Mouse (Mus musculus): ENCODE measurements around the gene Mmrn1.

Gene Mmrn1

DNA sequence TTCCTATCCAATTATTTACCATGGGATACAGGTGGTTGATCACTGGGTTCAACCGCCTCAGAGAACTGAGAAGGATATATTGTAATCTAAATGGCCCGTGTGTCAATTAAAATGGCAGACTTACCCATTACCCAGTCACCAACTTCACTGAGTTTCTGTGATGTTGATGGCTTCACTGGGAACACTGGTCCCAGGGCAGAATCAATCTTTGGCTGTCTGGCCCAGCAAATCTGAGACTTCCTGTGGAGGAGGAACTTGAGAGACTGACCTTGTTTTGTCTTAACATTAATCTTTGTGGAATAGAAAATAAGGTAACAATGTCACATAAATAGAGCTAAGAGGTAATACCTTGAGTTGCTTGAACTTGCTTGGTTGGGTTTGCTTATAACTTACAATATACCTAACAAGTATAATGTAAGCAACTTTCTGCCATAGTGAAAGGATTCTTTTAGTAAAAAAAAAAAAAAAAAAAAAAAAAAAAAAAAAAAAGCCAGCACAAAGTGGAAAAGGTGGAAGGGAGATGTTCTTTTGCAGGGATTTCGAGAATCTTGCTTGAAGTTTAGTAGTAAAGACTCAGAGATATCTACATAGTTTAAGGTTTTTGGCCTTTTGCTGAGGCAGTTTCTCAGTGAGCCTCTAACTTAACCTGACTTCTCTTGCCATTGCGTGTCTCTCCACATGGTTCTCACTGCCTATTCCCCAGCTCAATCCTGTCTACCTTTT lies 68.8 kb downstream of the Mmrn1 start:
- DNase-seq (ENCODE audit: low read depth): no peak

DNA sequence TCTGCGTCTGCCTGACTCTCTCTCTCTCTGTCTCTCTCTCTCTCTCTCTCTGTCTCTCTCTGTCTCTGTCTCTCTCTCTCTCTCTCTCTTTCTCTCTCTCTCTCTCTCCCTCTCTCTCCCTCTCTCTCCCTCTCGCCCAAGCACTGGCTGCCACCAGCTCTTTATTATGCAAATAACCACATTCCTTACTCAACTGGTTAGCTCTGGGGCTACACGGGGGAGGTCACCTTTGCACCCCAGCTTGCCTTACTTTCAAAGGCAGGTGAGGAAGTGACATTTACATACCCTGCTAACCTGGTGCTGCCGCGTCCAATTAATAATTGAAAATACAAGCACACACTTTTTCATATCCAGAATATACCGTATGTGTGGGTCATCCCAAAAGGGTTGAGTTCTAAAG lies 69.3 kb downstream of the Mmrn1 start:
- no peak for DNase-seq (ENCODE audit: low read depth)

DNA sequence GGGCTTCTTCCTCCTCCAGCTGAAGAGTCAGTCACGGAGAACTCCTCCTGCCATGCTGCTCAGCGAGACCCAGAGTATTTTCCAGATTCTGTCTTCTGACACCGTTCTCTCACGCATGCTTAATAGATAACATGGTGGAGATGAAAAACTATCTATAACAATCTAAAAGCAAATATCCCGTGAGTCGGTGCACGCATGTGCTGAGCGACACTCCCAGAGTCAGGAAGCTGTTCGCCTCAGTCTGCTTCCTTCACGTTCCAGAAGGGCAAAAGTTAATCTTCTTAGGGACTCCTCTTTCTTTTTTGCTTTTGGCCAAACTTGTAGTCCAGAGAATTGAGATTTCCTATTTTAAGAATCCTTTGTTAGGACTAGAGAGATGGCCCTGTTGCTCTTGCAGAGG lies 69.7 kb downstream of the Mmrn1 start:
- DNase-seq (ENCODE audit: low read depth): no peak

- no peak for DNase-seq (ENCODE audit: low read depth)
These were observed 70.8 kb downstream of the Mmrn1 start for GRCm38 (mm10) chr6:60995596-60995995.

DNA sequence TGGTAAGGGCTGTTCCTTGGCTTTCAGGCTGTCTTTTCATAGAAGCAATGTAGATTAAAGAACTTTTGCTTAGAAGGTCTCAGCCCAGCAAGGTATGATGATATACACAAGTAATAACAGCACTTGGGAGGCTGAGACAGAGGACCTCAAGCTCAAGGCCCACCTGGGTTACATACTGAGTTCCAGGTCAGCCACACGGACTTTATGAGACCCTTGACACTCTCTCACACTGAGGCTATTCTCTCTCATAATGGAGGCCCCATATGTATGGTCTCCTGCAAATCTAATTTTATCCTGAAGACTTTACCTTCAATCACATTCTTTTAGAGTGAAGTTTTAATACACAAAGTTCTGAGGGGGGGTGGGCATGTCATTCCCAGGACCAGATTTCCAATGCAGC lies 71.6 kb downstream of the Mmrn1 start:
- DNase-seq (ENCODE audit: low read depth): no peak

GRCm38 (mm10) chr6:61001003-61001790 lies 76.4 kb downstream of the Mmrn1 start:
- no peak for DNase-seq (ENCODE audit: low read depth)

DNA sequence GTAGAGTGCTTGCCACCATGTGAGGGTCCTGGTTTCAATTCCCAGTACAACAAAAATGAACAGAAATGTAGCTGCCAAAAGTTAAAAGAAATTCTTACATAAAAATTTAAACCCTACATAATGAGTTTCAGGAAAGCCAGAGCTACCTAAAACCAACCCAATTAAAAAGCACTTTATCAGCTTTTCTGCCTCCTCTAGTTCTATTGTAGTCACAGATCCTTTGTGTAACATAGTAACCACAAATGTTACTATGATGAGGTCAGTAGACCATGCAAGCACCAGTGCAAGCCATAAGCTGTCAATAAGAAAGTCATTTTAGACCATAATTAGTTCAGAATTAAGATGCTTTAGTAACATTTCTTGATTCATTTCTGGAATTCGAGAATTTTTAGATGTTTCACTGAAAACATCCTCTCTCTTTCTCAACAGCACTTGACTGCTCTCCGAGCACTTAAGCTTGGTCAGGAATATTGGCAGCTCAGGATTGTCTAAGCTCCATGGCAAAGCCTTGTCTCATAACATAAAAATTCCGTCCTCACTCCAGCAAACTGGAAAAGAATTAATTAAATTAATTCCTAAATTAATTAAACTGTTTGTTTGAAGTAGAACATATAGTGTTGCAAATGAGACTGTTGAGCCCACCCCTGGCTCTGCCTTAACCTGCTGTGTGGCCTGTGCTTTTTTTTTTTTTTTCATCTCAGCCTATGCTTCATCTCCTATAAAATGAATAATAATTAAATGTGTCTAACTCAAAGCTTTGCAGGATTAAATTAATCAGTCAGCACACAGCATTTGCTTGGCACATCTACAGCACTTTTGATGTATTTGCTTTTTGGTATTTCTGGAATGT lies 79.4 kb downstream of the Mmrn1 start:
- no peak for DNase-seq (ENCODE audit: low read depth)

- DNase-seq (ENCODE audit: low read depth): no peak
These were observed 89.0 kb downstream of the Mmrn1 start for GRCm38 (mm10) chr6:61013780-61014179.

- no peak for DNase-seq (ENCODE audit: low read depth)
These were observed 94.9 kb downstream of the Mmrn1 start for GRCm38 (mm10) chr6:61019689-61020088.

GRCm38 (mm10) chr6:61020995-61021394 lies 96.2 kb downstream of the Mmrn1 start:
- DNase-seq (ENCODE audit: low read depth): no peak

GRCm38 (mm10) chr6:61033251-61033650 lies 108.5 kb downstream of the Mmrn1 start:
- DNase-seq (ENCODE audit: low read depth): no peak

Data from c-Kit-positive CD71-positive TER-119-negative erythroid progenitor cells, embryonic 14.5 days (primary cell).